Mouse (Mus musculus) hindbrain, postnatal 0 days (tissue): ENCODE data around the gene Srpk3. TPM values are rescaled to one million over a fixed set of nuclear protein-coding genes. Genes with fewer than 3 reads are reported as not detected.
"Not testable (repeated sequence)": the region's sequence is repeated elsewhere in the genome, so short reads cannot be mapped to it uniquely, and the experiment has no call there.

ENCODE experiments used
- ATAC-seq: fragments of 200-750 bp; cut with Nextera tagmentation; 2 replicates; pipeline ENCODE4 v1.8.0; 2017; ENCODE audit warnings: mild to moderate bottlenecking, moderate TSS enrichment, moderate library complexity
- DNase-seq: peaks from one replicate; pipeline ENCODE4 v3.0.0-alpha.2; 2015; ENCODE audit warnings: low spot score
- H3K27ac ChIP-seq: fragments of 300-500 bp; sonication (generic); 2 replicates; pipeline ENCODE4 v1.5.1; 2014; ENCODE audit warnings: mild to moderate bottlenecking
- H3K27me3 ChIP-seq: fragments of 300-500 bp; sonication (generic); 2 replicates; pipeline ENCODE4 v1.6.1; 2014; ENCODE audit warnings: low read length, mixed read lengths; ENCODE audit not compliant: insufficient read depth
- H3K36me3 ChIP-seq: fragments of 300-500 bp; sonication (generic); 2 replicates; pipeline ENCODE4 v1.6.1; 2014; ENCODE audit warnings: low read length, mixed read lengths; ENCODE audit not compliant: insufficient read depth
- H3K4me1 ChIP-seq: fragments of 300-500 bp; sonication (generic); 2 replicates; pipeline ENCODE4 v1.6.1; 2014; ENCODE audit warnings: antibody characterized with exemption, low read length, mixed read lengths; ENCODE audit not compliant: insufficient read depth
- H3K4me2 ChIP-seq: fragments of 300-500 bp; sonication (generic); 2 replicates; pipeline ENCODE4 v1.6.1; 2014; ENCODE audit warnings: low read depth, mild to moderate bottlenecking, low read length, moderate library complexity, mixed read lengths
- H3K4me3 ChIP-seq: fragments of 300-500 bp; sonication (generic); 2 replicates; pipeline ENCODE4 v1.5.1; 2014; ENCODE audit warnings: low read length
- H3K9ac ChIP-seq: fragments of 300-500 bp; sonication (generic); replicated peaks from 2 replicates; pipeline ENCODE4 v1.6.1; 2014; ENCODE audit warnings: mild to moderate bottlenecking, low read length, moderate library complexity, mixed read lengths
- H3K9me3 ChIP-seq: fragments of 300-500 bp; sonication (generic); 2 replicates; pipeline ENCODE4 v1.6.1; 2016; ENCODE audit warnings: low read length, mixed read lengths
- CTCF ChIP-seq: IDR thresholded peaks from 2 replicates; pipeline ENCODE4 v1.5.1; 2016; ENCODE audit warnings: antibody characterized with exemption, control low read depth, low read depth
- WGBS: fragments of 180-500 bp; shearing (Covaris S2); extraction: QIAGEN DNeasy Blood & Tissue Kit; methylation state at CpG from one replicate; pipeline ENCODE4 v1.1.7; 2014; 5-methylcytosine and 5-hydroxymethylcytosine counted together
- polyA plus RNA-seq: library from polyadenylated mRNA; unstranded; fragments of >200 nt; fragmentation: Nextera tagmentation; extraction: Ambion mirVana; gene quantifications from 2 replicates; pipeline ENCODE4 v1.2.1, GENCODE M21; 2015
- total RNA-seq: library from RNA; depleted of rRNA; stranded (reverse); fragments of >200 nt; gene quantifications from 2 replicates; pipeline ENCODE4 v1.2.3, GENCODE M21; 2014; rRNA removed

Gene Srpk3
- total RNA-seq (1.8 and 2.1 TPM in 2 replicates), polyA plus RNA-seq (2.7 and 2.9 TPM in 2 replicates)

GRCm38 (mm10) chrX:73774168-73774760 is at the start of gene Srpk3:
Gene Srpk3, plus strand, starts transcription at chrX:73774405.
- Histone ChIP-seq H3K9me3 (no peaks in the 10 kb centered on the region), H3K4me2 (no peak within 1 kb of the TSS), H3K27ac (peak within 1 kb of the TSS; percentile 15; the same call in 1 of the 2 replicates), H3K4me3 (no peak within 1 kb of the TSS), H3K27me3 (no peaks in the 10 kb centered on the region), H3K9ac (no peak within 1 kb of the TSS), H3K4me1 (no peaks in the 10 kb centered on the region), H3K36me3 (peaks cover 8% of the 10 kb centered on the region; the same call in 1 of the 2 replicates)
- 60% methylated on average over 9 of the region's 9 CpGs for WGBS
- ATAC-seq (no peak), DNase-seq (no peak)
- TF ChIP-seq CTCF, result no peak

GRCm38 (mm10) chrX:73730908-73731307 is 43.3 kb upstream of the Srpk3 start:
- Histone ChIP-seq H3K9me3 (no peaks in the 10 kb centered on the region), H3K4me1 (no peaks in the 10 kb centered on the region), H3K27me3 (no peaks in the 10 kb centered on the region), H3K4me2 (no peak overlapping the region), H3K4me3 (no peak overlapping the region), H3K36me3 (no peaks in the 10 kb centered on the region), H3K9ac (no peak overlapping the region), H3K27ac (no peak overlapping the region)
- DNase-seq, result no peak
- no peak for TF ChIP-seq CTCF
- no peak for ATAC-seq
- WGBS, result 63% methylated on average over 1 of the region's 1 CpGs

GRCm38 (mm10) chrX:73738155-73738554 is 36.0 kb upstream of the Srpk3 start:
- Histone ChIP-seq H3K27ac (no peak overlapping the region), H3K9me3 (no peaks in the 10 kb centered on the region), H3K4me2 (no peak overlapping the region), H3K9ac (no peak overlapping the region), H3K4me3 (no peak overlapping the region), H3K4me1 (no peaks in the 10 kb centered on the region), H3K27me3 (no peaks in the 10 kb centered on the region), H3K36me3 (no peaks in the 10 kb centered on the region)
- ATAC-seq (peak; percentile 35; the same call in 1 of the 2 replicates), DNase-seq (no peak)
- WGBS, result 50% methylated on average over 1 of the region's 1 CpGs
- TF ChIP-seq CTCF, result peak; percentile 34; the same call in 1 of the 2 replicates

GRCm38 (mm10) chrX:73739151-73739550 is 35.1 kb upstream of the Srpk3 start:
- no peak for TF ChIP-seq CTCF
- 64% methylated on average over 5 of the region's 5 CpGs for WGBS
- no peaks in the 10 kb centered on the region for H3K9me3 ChIP-seq

GRCm38 (mm10) chrX:73739841-73740240 is 34.4 kb upstream of the Srpk3 start:
- not testable (repeated sequence) for H3K9ac ChIP-seq, ATAC-seq, H3K9me3 ChIP-seq, H3K27me3 ChIP-seq, H3K4me2 ChIP-seq, H3K4me3 ChIP-seq, H3K27ac ChIP-seq, H3K4me1 ChIP-seq, DNase-seq, H3K36me3 ChIP-seq
- WGBS, result 94% methylated on average over 7 of the region's 7 CpGs

More at GRCm38 (mm10) chrX:73739151-73739550, 35.1 kb upstream of the Srpk3 start:
- no peak overlapping the region for H3K27ac ChIP-seq
- H3K4me2 ChIP-seq, result no peak overlapping the region
- H3K36me3 ChIP-seq, result no peaks in the 10 kb centered on the region
- H3K9ac ChIP-seq, result no peak overlapping the region
- ATAC-seq (no peak), DNase-seq (no peak)
- H3K4me3 ChIP-seq, result no peak overlapping the region
- no peaks in the 10 kb centered on the region for H3K4me1 ChIP-seq
- no peaks in the 10 kb centered on the region for H3K27me3 ChIP-seq

GRCm38 (mm10) chrX:73744774-73745481 is 29.3 kb upstream of the Srpk3 start:
- WGBS, result 83% methylated on average over 1 of the region's 1 CpGs
- DNase-seq (no peak), ATAC-seq (no peak)
- Histone ChIP-seq H3K27me3 (no peaks in the 10 kb centered on the region), H3K4me3 (no peak overlapping the region), H3K9ac (no peak overlapping the region), H3K27ac (no peak overlapping the region), H3K4me2 (no peak overlapping the region), H3K9me3 (no peaks in the 10 kb centered on the region), H3K4me1 (no peaks in the 10 kb centered on the region), H3K36me3 (no peaks in the 10 kb centered on the region)
- no peak for TF ChIP-seq CTCF

GRCm38 (mm10) chrX:73748977-73749376 is 25.2 kb upstream of the Srpk3 start:
- 90% methylated on average over 1 of the region's 1 CpGs for WGBS
- Histone ChIP-seq H3K36me3 (no peaks in the 10 kb centered on the region), H3K4me3 (no peak overlapping the region), H3K27me3 (no peaks in the 10 kb centered on the region), H3K4me2 (no peak overlapping the region), H3K9me3 (no peaks in the 10 kb centered on the region), H3K4me1 (no peaks in the 10 kb centered on the region), H3K27ac (no peak overlapping the region), H3K9ac (no peak overlapping the region)
- ATAC-seq (no peak), DNase-seq (no peak)
- no peak for TF ChIP-seq CTCF
